25 mouse cellular contexts compared by ENCODE assay signal in the genomic region with DNA sequence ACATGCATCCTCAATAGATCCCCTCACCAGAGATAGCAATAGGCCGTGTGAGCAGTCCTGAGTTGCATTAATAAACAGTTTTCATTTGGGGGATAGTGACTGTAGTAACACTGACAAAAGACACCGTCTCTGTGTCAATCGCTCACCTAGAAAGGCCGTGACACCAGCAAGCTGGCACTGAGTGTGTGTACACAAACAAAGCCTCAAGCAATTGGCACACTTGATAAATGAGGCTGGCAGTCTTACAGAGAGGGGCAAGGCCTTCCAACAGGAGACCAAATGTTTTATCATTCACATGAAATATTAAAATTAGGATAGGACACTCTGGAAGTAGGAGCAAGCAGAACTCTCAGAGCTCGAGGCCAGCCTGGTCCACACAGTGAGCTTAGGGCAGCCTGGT. TPM values are rescaled to one million over a fixed set of nuclear protein-coding genes. Genes with fewer than 3 reads are reported as not detected.
"Had no signal": no experiment of that assay in that cellular context is flagged by ENCODE, and none has a peak within 500 bp of the region (broad histone marks: within the 10 kb centered on the region; RNA-seq: fewer than 3 reads in every experiment).

No protein-coding gene starts in this region.

- H3K27ac ChIP-seq: layer of hippocampus, adult 2 months; liver, embryonic 12.5 days; liver, embryonic 15.5 days; stomach, postnatal 0 days had no signal

- H3K36me3 ChIP-seq: liver, embryonic 12.5 days; liver, embryonic 15.5 days had no signal

- H3K27me3 ChIP-seq: liver, embryonic 12.5 days; liver, embryonic 15.5 days had no signal

- H3K9me3 ChIP-seq: liver, embryonic 12.5 days; liver, embryonic 15.5 days had no signal

- H3K9ac ChIP-seq: liver, embryonic 12.5 days; liver, embryonic 15.5 days had no signal

- H3K4me3 ChIP-seq: layer of hippocampus, adult 2 months; liver, embryonic 12.5 days; liver, embryonic 15.5 days had no signal

- ATAC-seq: inflammation-experienced regulatory T-cells, adult 6 months; intestine, embryonic 16.5 days; liver, embryonic 12.5 days had no signal

- DNase-seq: kidney, adult 18-20 months; kidney, adult 9 months; kidney, postnatal 14 days; layer of hippocampus, adult 9-11 months; midbrain, embryonic 14.5 days; thymus, adult 2 months; thymus, postnatal 14 days; thymus, postnatal 4 days had no signal

- H3K4me2 ChIP-seq: liver, embryonic 12.5 days; liver, embryonic 15.5 days; midbrain, embryonic 11.5 days had no signal

- H3K4me1 ChIP-seq: liver, embryonic 12.5 days; liver, embryonic 15.5 days had no signal

RNA-seq across cellular contexts. Expression of a gene that starts 6.9 kb away (rescaled TPM):
- total RNA-seq: left cerebral cortex, adult 18-20 months; megakaryocyte progenitor cell, adult 5-6 weeks; megakaryocyte-erythroid progenitor cell, adult 5-6 weeks had no signal
- polyA plus RNA-seq: liver, embryonic 12.5 days; liver, embryonic 15.5 days; midbrain, postnatal 0 days; neural tube, embryonic 11.5 days had no signal

RNA-seq across cellular contexts. Expression of a gene that starts 33.5 kb away (rescaled TPM):
- total RNA-seq: layer of hippocampus, adult 2 months; layer of hippocampus, postnatal 25 days; left cerebral cortex, adult 18-20 months; left cerebral cortex, postnatal 36 days; megakaryocyte-erythroid progenitor cell, adult 5-6 weeks; midbrain, postnatal 0 days had no signal
- polyA plus RNA-seq: inflammation-experienced regulatory T-cells, adult 6 months; intestine, embryonic 16.5 days; liver, embryonic 12.5 days; liver, embryonic 15.5 days; neural tube, embryonic 14.5 days; small intestine, adult 2 months; spleen, adult 2 months had no signal
